Mouse (Mus musculus): ENCODE measurements around the gene Jag1. TPM values are rescaled to one million over a fixed set of nuclear protein-coding genes. Genes with fewer than 3 reads are reported as not detected.

Gene Jag1
- polyA plus RNA-seq, 1 experiment from 2014 or later: 53.0 TPM

DNA sequence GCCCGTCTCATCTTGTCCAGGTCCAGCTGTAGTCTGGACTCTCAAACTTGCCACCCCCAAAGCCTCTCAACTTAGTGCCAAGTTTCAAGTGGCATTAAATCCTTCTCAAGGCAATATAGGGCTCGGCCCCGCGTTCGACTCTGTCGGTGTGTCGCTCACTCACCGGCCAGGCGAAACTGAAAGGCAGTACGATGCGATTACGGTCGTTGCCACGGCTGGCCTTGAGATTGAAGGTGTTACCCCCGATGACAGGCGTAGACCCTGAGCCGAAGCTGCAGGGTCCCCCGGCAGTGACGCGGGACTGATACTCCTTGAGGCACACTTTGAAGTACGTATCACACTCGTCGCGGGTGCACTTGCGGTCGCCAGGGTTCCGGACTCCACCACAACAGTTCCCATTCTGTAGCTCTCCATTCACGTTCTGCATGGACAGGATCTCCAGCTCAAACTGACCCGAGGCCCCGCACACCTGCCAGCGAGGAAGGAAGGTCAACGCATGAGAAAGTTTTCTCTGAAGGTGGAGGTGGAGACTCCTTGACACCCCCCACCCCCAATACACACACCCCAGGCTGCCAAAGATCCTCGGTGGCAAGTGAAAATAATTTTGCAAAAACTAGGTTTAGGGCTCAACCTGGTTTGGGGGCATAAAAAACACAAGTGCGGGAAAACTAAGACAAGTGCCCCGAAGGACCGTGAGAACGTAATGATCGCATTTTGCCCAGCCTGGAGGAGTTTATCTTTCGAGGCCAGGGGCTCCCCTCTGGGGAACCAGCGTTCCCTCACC, 1.0 kb downstream of the Jag1 start:
- under 1% methylated on average over 40 of the region's 40 CpGs for WGBS
- H3K4me1 ChIP-seq: peaks cover 62% of the 10 kb centered on the region
- H3K4me2 ChIP-seq (replicated peaks): peak overlapping the region; percentile 77
- peak overlapping the region; percentile 70 for H3K9ac ChIP-seq (replicated peaks)
- ATAC-seq (ENCODE audit: low FRiP score, low read depth): no peak
- peaks cover 16% of the 10 kb centered on the region for H3K27me3 ChIP-seq
- H3K4me3 ChIP-seq: peak overlapping the region; percentile 74
- H3K36me3 ChIP-seq: no peaks in the 10 kb centered on the region
- peak overlapping the region; percentile 92 for H3K27ac ChIP-seq (replicated peaks)
- H3K9me3 ChIP-seq: no peaks in the 10 kb centered on the region

DNA sequence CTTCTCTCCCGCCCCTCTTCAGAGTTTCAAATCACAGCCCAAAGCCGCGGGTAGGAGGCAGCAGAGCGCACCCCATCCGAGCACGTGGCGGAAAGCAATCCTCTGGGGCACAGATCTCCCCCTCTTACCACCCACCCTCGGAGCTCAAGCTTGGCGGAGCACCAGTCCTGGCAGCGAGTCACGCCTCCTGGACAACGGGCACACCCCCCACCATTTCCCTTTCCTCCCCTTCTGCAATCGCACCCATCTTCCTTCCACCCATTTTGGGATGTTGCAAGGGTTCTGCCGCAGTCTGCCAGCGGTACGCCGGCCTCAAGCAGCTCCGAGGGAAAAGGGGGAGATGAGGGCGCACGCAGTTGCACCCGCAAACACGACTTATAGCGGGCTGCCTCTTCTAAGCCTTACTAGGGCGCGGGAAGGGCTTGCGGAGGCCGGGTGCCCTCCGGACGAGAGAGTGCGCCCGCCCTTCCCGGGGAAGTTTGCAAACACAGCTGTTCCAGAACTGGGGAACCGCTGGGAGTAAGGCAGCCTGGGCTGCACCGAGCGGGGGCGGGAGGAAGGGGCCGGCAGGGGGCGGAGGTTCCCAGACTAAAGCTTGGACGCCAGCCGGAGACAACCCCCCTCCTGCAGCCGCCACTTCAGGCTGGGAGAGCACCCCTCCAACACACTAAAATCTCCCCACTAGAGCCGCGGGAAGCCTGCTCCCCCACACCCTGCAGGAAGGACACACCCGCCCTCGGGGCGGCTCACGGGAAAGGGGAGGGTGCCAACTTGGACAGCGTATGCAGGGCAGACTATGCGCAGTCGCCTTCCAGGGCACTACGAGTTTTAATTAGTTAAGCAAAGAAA, 2.0 kb downstream of the Jag1 start:
- WGBS: under 1% methylated on average over 51 of the region's 51 CpGs
- Histone ChIP-seq H3K9me3 (no peaks in the 10 kb centered on the region), H3K36me3 (no peaks in the 10 kb centered on the region), H3K4me1 (peaks cover 71% of the 10 kb centered on the region), H3K27me3 (peaks cover 16% of the 10 kb centered on the region), H3K9ac (replicated peaks) (peak overlapping the region; percentile 70), H3K27ac (replicated peaks) (peak overlapping the region; percentile 68), H3K4me3 (peak overlapping the region; percentile 74), H3K4me2 (replicated peaks) (peak overlapping the region; percentile 77)
- peak; percentile 35 for ATAC-seq (ENCODE audit: low FRiP score, low read depth)

DNA sequence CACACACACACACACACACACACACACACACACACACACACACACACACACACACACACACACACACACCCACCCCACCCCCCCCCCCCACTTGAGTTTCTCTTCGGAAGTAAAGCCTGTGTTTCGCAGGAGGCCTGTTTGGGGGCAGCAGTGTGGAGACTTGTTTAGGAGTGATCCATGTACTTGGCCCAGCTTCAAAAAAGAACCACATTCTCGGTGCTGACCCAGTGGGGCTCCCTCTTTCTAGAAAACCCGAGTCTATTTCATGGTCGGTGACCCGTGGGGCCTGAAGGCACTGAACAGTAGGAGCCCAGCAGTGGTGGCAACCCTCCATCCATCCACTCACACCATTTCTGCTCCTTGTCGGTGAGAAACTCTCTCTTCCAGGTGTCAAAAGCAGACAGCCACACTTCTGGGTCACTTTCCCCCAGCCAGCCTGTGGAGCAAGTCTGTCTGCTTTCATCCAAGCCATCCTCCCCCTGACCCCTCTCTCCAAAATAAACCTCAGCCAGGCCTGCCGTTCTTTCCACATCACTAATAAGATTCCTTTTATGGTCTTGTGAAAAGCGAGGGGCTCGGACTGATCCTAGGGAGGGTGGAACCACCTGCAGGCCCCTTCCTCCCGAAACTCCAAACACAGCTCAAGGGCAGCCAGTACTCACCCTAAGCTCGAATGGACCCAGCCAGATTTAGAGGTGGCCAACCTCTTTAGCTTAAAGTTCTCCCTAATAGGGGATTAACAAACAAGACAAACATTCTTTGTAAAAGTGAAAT, 3.0 kb downstream of the Jag1 start:
- Histone ChIP-seq H3K9me3 (no peaks in the 10 kb centered on the region), H3K4me3 (peak overlapping the region; percentile 74), H3K27ac (replicated peaks) (peak overlapping the region; percentile 68), H3K27me3 (peaks cover 14% of the 10 kb centered on the region), H3K4me1 (peaks cover 81% of the 10 kb centered on the region), H3K4me2 (replicated peaks) (peak overlapping the region; percentile 77), H3K36me3 (no peaks in the 10 kb centered on the region), H3K9ac (replicated peaks) (peak overlapping the region; percentile 70)
- under 1% methylated on average over 12 of the region's 12 CpGs for WGBS
- no peak for ATAC-seq (ENCODE audit: low FRiP score, low read depth)

DNA sequence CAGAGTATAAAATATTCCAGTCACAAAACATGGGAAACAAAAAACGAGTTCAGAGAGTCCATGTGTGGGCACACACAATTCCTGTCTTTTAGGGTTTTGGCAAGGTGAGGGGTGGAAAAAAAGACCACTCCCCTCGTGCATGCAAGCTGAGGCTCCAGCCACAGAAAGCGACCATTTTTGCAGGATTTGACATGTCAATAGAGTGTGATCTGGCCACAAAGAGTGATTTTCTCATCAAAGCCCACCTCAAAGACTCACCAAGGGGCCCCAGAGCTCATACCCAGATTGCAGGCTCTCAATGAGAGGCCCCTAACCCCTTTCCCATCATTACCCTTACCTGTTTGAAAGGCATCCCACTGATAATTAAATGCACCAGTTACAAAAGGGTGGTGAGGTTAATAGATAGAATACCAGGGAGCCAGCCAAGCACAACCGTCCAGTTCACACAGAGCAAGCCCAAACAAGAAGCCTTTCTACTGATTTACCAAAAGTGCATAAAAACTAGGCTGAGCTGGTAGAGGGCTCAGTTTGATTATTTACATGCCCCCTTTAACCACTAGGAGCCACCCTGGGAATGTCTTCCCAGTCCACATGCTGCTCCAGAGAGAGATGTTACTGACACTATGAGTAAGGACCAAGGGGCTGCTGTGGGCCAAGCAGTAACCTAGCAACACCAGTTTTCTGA, 6.1 kb downstream of the Jag1 start:
- H3K27me3 ChIP-seq: peaks cover 25% of the 10 kb centered on the region
- peak overlapping the region; percentile 77 for H3K4me2 ChIP-seq (replicated peaks)
- peak overlapping the region; percentile 6; the same call in 1 of the 2 replicates for H3K4me3 ChIP-seq
- H3K9ac ChIP-seq (replicated peaks): no peak overlapping the region
- ATAC-seq (ENCODE audit: low FRiP score, low read depth): peak; percentile 4; the same call in 1 of the 2 replicates
- peak overlapping the region; percentile 47 for H3K27ac ChIP-seq (replicated peaks)
- 7% methylated on average over 4 of the region's 4 CpGs for WGBS
- H3K9me3 ChIP-seq: no peaks in the 10 kb centered on the region
- peaks cover 4% of the 10 kb centered on the region; the same call in 1 of the 2 replicates for H3K36me3 ChIP-seq
- peaks cover 84% of the 10 kb centered on the region for H3K4me1 ChIP-seq

DNA sequence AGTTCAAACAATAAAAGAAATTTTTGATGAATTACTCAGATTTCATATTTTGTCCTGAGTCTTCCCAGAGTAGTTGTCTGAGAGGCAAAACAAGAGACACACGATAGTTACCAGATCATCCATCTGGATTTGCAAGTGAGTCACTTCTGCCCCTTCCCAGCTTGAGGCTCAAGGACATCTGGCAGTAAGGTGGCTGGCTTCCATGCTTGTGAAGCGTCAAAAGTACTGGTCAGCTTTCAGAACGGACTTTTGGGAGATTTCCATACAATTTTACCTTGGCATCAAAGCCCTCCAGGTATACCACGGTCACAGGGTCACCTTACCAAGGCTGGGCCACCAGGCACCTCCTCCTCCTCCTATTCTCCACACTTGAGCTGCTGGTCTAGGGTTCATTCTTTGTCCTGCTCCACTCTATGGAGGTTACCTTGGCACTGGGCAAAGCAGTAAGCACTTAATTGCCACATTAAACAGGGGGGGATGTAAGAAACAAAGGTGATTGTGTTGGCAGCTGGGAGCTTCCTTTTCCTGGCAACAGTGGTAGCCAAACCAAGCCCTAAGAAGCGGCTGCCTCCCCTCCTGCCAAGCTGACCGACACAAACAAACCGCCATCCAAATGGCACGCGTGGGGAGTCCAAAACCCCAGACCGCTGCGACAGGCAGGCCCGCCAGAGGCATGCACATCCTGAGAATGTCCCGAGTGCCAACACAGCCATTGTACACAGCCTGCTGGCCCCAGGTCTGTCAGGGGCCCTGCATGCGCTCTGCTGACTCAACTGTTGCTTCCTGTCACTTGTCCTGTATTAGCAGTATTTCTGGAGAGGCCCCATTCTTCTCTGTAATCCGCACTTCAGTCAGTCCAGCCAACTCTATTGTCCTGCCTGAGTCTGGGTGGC, 6.9 kb downstream of the Jag1 start:
- peak overlapping the region; percentile 47 for H3K27ac ChIP-seq (replicated peaks)
- H3K27me3 ChIP-seq: peaks cover 26% of the 10 kb centered on the region
- peak overlapping the region; percentile 77 for H3K4me2 ChIP-seq (replicated peaks)
- no peaks in the 10 kb centered on the region for H3K9me3 ChIP-seq
- peak; percentile 70 for ATAC-seq (ENCODE audit: low FRiP score, low read depth)
- 14% methylated on average over 15 of the region's 15 CpGs for WGBS
- peaks cover 76% of the 10 kb centered on the region for H3K4me1 ChIP-seq
- no peak overlapping the region for H3K9ac ChIP-seq (replicated peaks)
- peak overlapping the region; percentile 6; the same call in 1 of the 2 replicates for H3K4me3 ChIP-seq
- H3K36me3 ChIP-seq: peaks cover 12% of the 10 kb centered on the region

DNA sequence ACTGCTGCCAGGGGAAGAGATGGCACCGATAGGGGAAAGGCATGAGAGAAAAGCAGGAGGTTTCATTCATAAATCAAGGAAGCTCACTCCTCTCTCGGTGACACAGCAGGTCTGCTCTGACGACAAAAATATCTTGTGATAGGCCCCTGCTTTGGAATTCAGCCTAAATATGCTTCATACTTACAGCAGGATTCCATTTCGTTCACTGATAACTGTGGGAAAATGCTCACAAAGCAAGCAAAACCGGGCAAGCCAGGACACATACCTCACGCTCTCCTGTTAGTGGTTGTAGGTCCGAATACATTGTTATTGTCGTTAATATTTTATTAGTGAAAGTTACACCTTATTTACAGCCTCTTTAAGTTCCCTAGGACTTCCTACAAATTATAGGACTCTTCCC, 8.5 kb downstream of the Jag1 start:
- Histone ChIP-seq H3K27ac (replicated peaks) (no peak overlapping the region), H3K9ac (replicated peaks) (no peak overlapping the region), H3K9me3 (no peaks in the 10 kb centered on the region), H3K27me3 (peaks cover 30% of the 10 kb centered on the region), H3K4me1 (peaks cover 60% of the 10 kb centered on the region), H3K4me2 (replicated peaks) (no peak overlapping the region; the same call in 1 of the 2 replicates), H3K4me3 (no peak overlapping the region), H3K36me3 (peaks cover 22% of the 10 kb centered on the region)
- WGBS: 61% methylated on average over 8 of the region's 8 CpGs
- ATAC-seq (ENCODE audit: low FRiP score, low read depth): no peak

DNA sequence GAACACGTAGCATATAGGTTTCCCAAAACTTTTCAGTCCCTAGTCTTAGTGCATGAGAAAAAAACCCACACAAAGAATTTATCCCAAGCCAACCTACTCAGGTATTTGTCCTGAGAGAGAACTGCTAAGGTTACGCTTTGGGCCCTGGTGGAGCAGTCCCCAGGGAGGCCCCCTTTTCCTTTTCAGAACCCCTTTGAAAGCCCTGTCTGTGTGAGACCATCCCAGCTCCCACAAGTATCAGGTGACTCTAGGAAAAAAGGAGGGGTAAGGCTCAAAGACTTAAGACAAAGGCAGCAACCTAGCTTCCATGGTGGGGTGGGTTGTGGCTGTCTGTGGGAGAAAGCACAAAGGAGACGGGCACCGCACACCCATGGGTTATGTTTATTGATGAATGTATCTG, 9.2 kb downstream of the Jag1 start:
- Histone ChIP-seq H3K27me3 (peaks cover 32% of the 10 kb centered on the region), H3K4me3 (no peak overlapping the region), H3K4me2 (replicated peaks) (no peak overlapping the region), H3K9me3 (no peaks in the 10 kb centered on the region), H3K9ac (replicated peaks) (no peak overlapping the region; the same call in 1 of the 2 replicates), H3K27ac (replicated peaks) (no peak overlapping the region), H3K4me1 (peaks cover 53% of the 10 kb centered on the region), H3K36me3 (peaks cover 22% of the 10 kb centered on the region)
- no peak for ATAC-seq (ENCODE audit: low FRiP score, low read depth)
- WGBS: 45% methylated on average over 4 of the region's 4 CpGs

DNA sequence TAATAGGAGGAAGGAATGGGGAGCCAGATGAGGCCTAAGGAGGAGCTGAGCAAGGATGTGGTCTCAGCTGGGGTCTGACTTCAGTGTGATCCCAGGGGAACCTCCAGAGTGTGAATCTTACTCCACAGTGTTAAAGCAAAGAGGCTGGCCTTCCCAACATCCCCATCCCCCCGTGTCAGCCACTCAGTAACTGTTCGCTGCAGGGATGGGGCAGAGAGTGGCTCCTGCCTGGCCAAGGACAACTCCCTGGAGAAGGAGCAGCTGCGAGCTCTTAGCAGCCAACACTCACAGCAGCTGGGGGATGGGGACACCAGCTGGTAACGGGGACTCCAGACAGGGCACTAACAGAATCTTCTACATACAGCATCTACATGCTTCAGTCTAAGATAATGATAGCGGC, 15.4 kb downstream of the Jag1 start:
- H3K9ac ChIP-seq (replicated peaks): no peak overlapping the region
- peak; percentile 77 for ATAC-seq (ENCODE audit: low FRiP score, low read depth)
- H3K27ac ChIP-seq (replicated peaks): peak overlapping the region; percentile 60
- H3K36me3 ChIP-seq: peaks cover 22% of the 10 kb centered on the region
- no peak overlapping the region for H3K4me2 ChIP-seq (replicated peaks)
- H3K27me3 ChIP-seq: peaks cover 9% of the 10 kb centered on the region; the same call in 1 of the 2 replicates
- H3K4me3 ChIP-seq: no peak overlapping the region
- 21% methylated on average over 5 of the region's 5 CpGs for WGBS
- H3K9me3 ChIP-seq: no peaks in the 10 kb centered on the region
- peaks cover 56% of the 10 kb centered on the region for H3K4me1 ChIP-seq

DNA sequence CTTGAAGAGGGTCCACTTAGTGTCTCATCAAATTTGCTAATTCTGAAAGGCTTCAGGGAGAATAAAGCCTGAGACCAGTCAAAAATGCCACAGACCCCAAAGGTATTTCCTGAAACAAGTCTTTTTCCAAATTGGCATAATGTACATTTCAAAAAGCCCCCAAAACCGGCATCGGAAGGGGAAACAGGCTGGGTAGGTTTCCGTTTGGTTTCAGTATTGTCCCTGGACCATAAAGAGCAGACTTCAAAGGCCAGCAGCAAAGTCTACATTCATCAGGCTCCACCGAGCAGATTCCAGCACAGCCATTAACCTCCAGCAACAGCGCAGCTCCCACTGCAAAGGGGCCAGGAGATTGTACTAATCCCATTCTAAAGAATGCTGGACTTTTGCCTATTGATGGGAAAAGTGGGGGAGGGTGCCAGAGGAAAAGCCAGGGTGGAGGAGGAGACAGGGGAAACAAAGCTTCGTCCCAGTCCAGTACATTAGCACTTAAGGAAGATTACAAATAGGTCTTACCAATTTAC, 17.2 kb downstream of the Jag1 start:
- Histone ChIP-seq H3K4me2 (replicated peaks) (peak overlapping the region; percentile 19; the same call in 1 of the 2 replicates), H3K4me3 (no peak overlapping the region), H3K27me3 (peaks cover 5% of the 10 kb centered on the region; the same call in 1 of the 2 replicates), H3K9me3 (no peaks in the 10 kb centered on the region), H3K36me3 (peaks cover 8% of the 10 kb centered on the region; the same call in 1 of the 2 replicates), H3K9ac (replicated peaks) (no peak overlapping the region), H3K4me1 (peaks cover 69% of the 10 kb centered on the region), H3K27ac (replicated peaks) (peak overlapping the region; percentile 35)
- ATAC-seq (ENCODE audit: low FRiP score, low read depth): peak; percentile 53
- 9% methylated on average over 6 of the region's 6 CpGs for WGBS

Data from midbrain, embryonic 12.5 days (tissue).